Comparison of ENCODE assay signal across 11 mouse cellular contexts in the genomic region with DNA sequence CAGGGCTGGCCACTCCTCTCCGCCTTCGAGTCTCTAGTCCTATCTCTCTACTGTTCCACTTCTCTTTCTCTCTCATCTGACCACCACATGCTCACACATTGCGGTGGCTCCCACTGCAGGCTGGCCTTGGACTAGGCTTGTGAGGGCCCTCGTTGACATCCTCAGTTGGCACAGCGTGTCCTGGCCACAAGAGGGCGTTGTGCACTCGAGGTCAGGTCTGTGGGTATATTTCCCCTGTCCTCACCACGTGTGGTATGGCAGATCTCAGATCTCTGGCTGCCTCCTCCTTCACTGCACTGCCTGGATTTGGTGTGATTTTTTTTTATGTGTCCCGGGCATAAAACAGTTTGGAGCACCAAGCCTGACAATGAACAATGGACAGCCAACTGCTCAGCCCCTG. TPM values are rescaled to one million over a fixed set of nuclear protein-coding genes. Genes with fewer than 3 reads are reported as not detected.
A peak's percentile ranks its signal among the peaks of the same experiment; 100 is the strongest.
DNase-seq lines count a peak whose midpoint lies in the region; ATAC-seq and TF ChIP-seq lines count a peak whose summit lies in the region.
"Had no signal": no experiment of that assay in that cellular context is flagged by ENCODE, and none has a peak within 500 bp of the region (broad histone marks: within the 10 kb centered on the region; RNA-seq: fewer than 3 reads in every experiment).

No protein-coding gene starts in this region.

- no peak for TF ChIP-seq POLR2A in cerebellum, adult 2 months (IDR thresholded peaks at IDR 0.05; ENCODE audit: borderline replicate concordance, insufficient read depth, low read length)

- no peak overlapping the region for H3K4me2 ChIP-seq in midbrain, embryonic 11.5 days
- no peak overlapping the region for H3K4me2 ChIP-seq in midbrain, embryonic 13.5 days (replicated peaks)
- H3K4me2 ChIP-seq: heart, embryonic 15.5 days had no signal

- no peak overlapping the region for H3K9ac ChIP-seq in midbrain, embryonic 11.5 days (ENCODE audit: low read length)
- no peak overlapping the region for H3K9ac ChIP-seq in midbrain, embryonic 13.5 days (replicated peaks)
- H3K9ac ChIP-seq: heart, embryonic 15.5 days had no signal

- intact Hi-C loops in gastrocnemius, adult 2 months (cut with DNase I) = no loop called here
- intact Hi-C loops in gastrocnemius, postnatal 14 days (cut with DNase I; ENCODE audit: low total_unique reads) = no loop called here

- H3K36me3 ChIP-seq in midbrain, embryonic 11.5 days (ENCODE audit: control insufficient read depth, insufficient read depth, low read length) = no peaks in the 10 kb centered on the region
- no peaks in the 10 kb centered on the region for H3K36me3 ChIP-seq in midbrain, embryonic 13.5 days
- H3K36me3 ChIP-seq: heart, embryonic 15.5 days had no signal

- peak; percentile 6; the same call in 1 of the 2 replicates for ATAC-seq in midbrain, embryonic 11.5 days (ENCODE audit: low FRiP score)
- no peak for ATAC-seq in midbrain, embryonic 13.5 days

- no peaks in the 10 kb centered on the region for H3K27me3 ChIP-seq in midbrain, embryonic 11.5 days (ENCODE audit: control insufficient read depth, insufficient read depth, low read length)
- no peaks in the 10 kb centered on the region for H3K27me3 ChIP-seq in midbrain, embryonic 13.5 days
- H3K27me3 ChIP-seq in cerebellum, adult 2 months (ENCODE audit: control insufficient read depth, insufficient read depth, low read length) = no peaks in the 10 kb centered on the region
- H3K27me3 ChIP-seq: heart, embryonic 15.5 days had no signal

- 45% methylated on average over 9 of the region's 9 CpGs for WGBS in midbrain, embryonic 11.5 days
- 53% methylated on average over 9 of the region's 9 CpGs for WGBS in midbrain, embryonic 13.5 days
- 47% methylated on average over 9 of the region's 9 CpGs for WGBS in cerebellum, adult 2 months

- no peak overlapping the region for H3K27ac ChIP-seq in gastrocnemius, adult 2 months
- no peak overlapping the region for H3K27ac ChIP-seq in midbrain, embryonic 11.5 days (ENCODE audit: low read depth, low read length)
- H3K27ac ChIP-seq in midbrain, embryonic 13.5 days = no peak overlapping the region
- no peak overlapping the region for H3K27ac ChIP-seq in cerebellum, adult 2 months (ENCODE audit: insufficient read depth, low read length)
- H3K27ac ChIP-seq: heart, embryonic 15.5 days had no signal

- no peak for DNase-seq in gastrocnemius, adult 2 months
- DNase-seq in gastrocnemius, postnatal 14 days = no peak
- no peak for DNase-seq in midbrain, embryonic 11.5 days (ENCODE audit: low spot score, missing footprints)
- DNase-seq in R1 (ENCODE audit: low read depth, low spot score) = peak; percentile 85
- peak; percentile 50 to 62 for DNase-seq in natural killer cell, adult 2 months (ENCODE audit: low spot score in 2 of 2)
- no peak for DNase-seq in right cerebral cortex, adult 18-20 months
- no peak for DNase-seq in cerebellum, adult 2 months
- DNase-seq: cerebellum, adult 11-12 months; layer of hippocampus, postnatal 36 days had no signal

- TF ChIP-seq CTCF in gastrocnemius, adult 2 months (IDR thresholded peaks at IDR 0.05) = peak; percentile 19; the same call in 1 of the 2 replicates
- TF ChIP-seq CTCF in cerebellum, adult 2 months (IDR thresholded peaks at IDR 0.05; ENCODE audit: borderline replicate concordance, insufficient read depth, low read depth, low read length) = no peak

- H3K4me3 ChIP-seq in gastrocnemius, adult 2 months = no peak overlapping the region
- H3K4me3 ChIP-seq in midbrain, embryonic 11.5 days (ENCODE audit: low read depth, low read length) = no peak overlapping the region
- H3K4me3 ChIP-seq in midbrain, embryonic 13.5 days (replicated peaks) = no peak overlapping the region
- no peak overlapping the region for H3K4me3 ChIP-seq in cerebellum, adult 2 months (replicated peaks; ENCODE audit: insufficient read depth, low read depth, low read length)
- H3K4me3 ChIP-seq: heart, embryonic 15.5 days had no signal

- H3K9me3 ChIP-seq in midbrain, embryonic 11.5 days (ENCODE audit: control insufficient read depth, low read length) = no peaks in the 10 kb centered on the region
- no peaks in the 10 kb centered on the region for H3K9me3 ChIP-seq in midbrain, embryonic 13.5 days
- H3K9me3 ChIP-seq: heart, embryonic 15.5 days had no signal

- no peaks in the 10 kb centered on the region for H3K4me1 ChIP-seq in midbrain, embryonic 11.5 days (ENCODE audit: control insufficient read depth, insufficient read depth, low read length)
- H3K4me1 ChIP-seq in midbrain, embryonic 13.5 days (replicated peaks) = peaks cover 10% of the 10 kb centered on the region
- H3K4me1 ChIP-seq in cerebellum, adult 2 months (ENCODE audit: control insufficient read depth, insufficient read depth, low read length) = no peaks in the 10 kb centered on the region

RNA-seq across cellular contexts. Expression of a gene that starts 23.5 kb away (rescaled TPM):
- 100 to 1,000 TPM; 383 to 424 TPM for total RNA-seq in gastrocnemius, adult 2 months (2021)
- total RNA-seq in gastrocnemius, postnatal 14 days (2021) = 100 to 1,000 TPM; 392 to 429 TPM
- polyA plus RNA-seq in midbrain, embryonic 11.5 days (2014; fragmentation: Nextera tagmentation; extraction: Ambion mirVana) = 592 and 633 TPM in 2 replicates
- 472 and 473 TPM in 2 replicates for polyA plus RNA-seq in midbrain, embryonic 13.5 days (2015; fragmentation: Nextera tagmentation; extraction: Ambion mirVana)
- polyA plus RNA-seq in cerebellum, adult 2 months (2012; rRNA removed) = 426 and 432 TPM in 2 replicates

RNA-seq across cellular contexts. Expression of a gene that starts 40.5 kb away (rescaled TPM):
- 10 to 100 TPM; 19.9 to 23.6 TPM for total RNA-seq in gastrocnemius, adult 2 months (2021)
- 10 to 100 TPM; 16.3 to 21.0 TPM for total RNA-seq in gastrocnemius, postnatal 14 days (2021)
- polyA plus RNA-seq in midbrain, embryonic 11.5 days (2014; fragmentation: Nextera tagmentation; extraction: Ambion mirVana) = 3.6 and 3.9 TPM in 2 replicates
- polyA plus RNA-seq in midbrain, embryonic 13.5 days (2015; fragmentation: Nextera tagmentation; extraction: Ambion mirVana) = 6.9 and 7.0 TPM in 2 replicates
- polyA plus RNA-seq in cerebellum, adult 2 months (2012; rRNA removed) = 42.3 and 45.0 TPM in 2 replicates

RNA-seq across cellular contexts. Expression of a gene that starts 49.3 kb away (rescaled TPM):
- total RNA-seq in gastrocnemius, adult 2 months (2021) = 10 to 100 TPM; 25.9 to 51.8 TPM
- total RNA-seq in gastrocnemius, postnatal 14 days (2021) = 100 to 1,000 TPM in 1 of 2 experiments, 10 to 100 TPM in 1; 93.7 to 106 TPM
- 0.40 and 0.73 TPM in 2 replicates for polyA plus RNA-seq in midbrain, embryonic 11.5 days (2014; fragmentation: Nextera tagmentation; extraction: Ambion mirVana)
- polyA plus RNA-seq in midbrain, embryonic 13.5 days (2015; fragmentation: Nextera tagmentation; extraction: Ambion mirVana) = 0.89 and 1.0 TPM in 2 replicates
- polyA plus RNA-seq in cerebellum, adult 2 months (2012; rRNA removed) = 4.2 and 4.7 TPM in 2 replicates

RNA-seq across cellular contexts. Expression of a gene that starts 49.8 kb away (rescaled TPM):
- 1 to 10 TPM; 1.5 to 2.2 TPM for total RNA-seq in gastrocnemius, adult 2 months (2021)
- total RNA-seq in gastrocnemius, postnatal 14 days (2021) = 1 to 10 TPM; 2.7 to 3.0 TPM
- 7.4 and 11.5 TPM in 2 replicates for polyA plus RNA-seq in midbrain, embryonic 11.5 days (2014; fragmentation: Nextera tagmentation; extraction: Ambion mirVana)
- 3.4 and 3.6 TPM in 2 replicates for polyA plus RNA-seq in midbrain, embryonic 13.5 days (2015; fragmentation: Nextera tagmentation; extraction: Ambion mirVana)
- polyA plus RNA-seq in cerebellum, adult 2 months (2012; rRNA removed) = 30.1 and 34.0 TPM in 2 replicates

Comparison
In these comparisons a context has a peak if more than half of its experiments do, and no peak if none do; other contexts are left out.
1. DNase-seq: peak in R1 (single experiment) and natural killer cell, adult 2 months (2 of 2); none in gastrocnemius, adult 2 months (single experiment), gastrocnemius, postnatal 14 days (single experiment), midbrain, embryonic 11.5 days (single experiment), right cerebral cortex, adult 18-20 months (single experiment) and cerebellum, adult 2 months (0 of 2).